Mouse (Mus musculus) brain, embryonic 14.5 days (tissue): ENCODE data around the gene Mettl7a1. TPM values are rescaled to one million over a fixed set of nuclear protein-coding genes. Genes with fewer than 3 reads are reported as not detected.
"Not testable (repeated sequence)": the region's sequence is repeated elsewhere in the genome, so short reads cannot be mapped to it uniquely, and the experiment has no call there.

Source experiments
- DNase-seq: peaks from one replicate; pipeline ENCODE4 v3.0.0-alpha.2; 2011; ENCODE audit warnings: low read depth
- CTCF ChIP-seq: fragments of 200-500 bp; IDR thresholded peaks from 2 replicates; pipeline ENCODE4 v1.5.1; 2012; ENCODE audit warnings: inconsistent platforms, mild to moderate bottlenecking, moderate library complexity, borderline replicate concordance; ENCODE audit not compliant: insufficient read depth, insufficient read length; ENCODE audit errors: extremely low read depth
- POLR2A ChIP-seq: fragments of 200-500 bp; IDR thresholded peaks from 2 replicates; pipeline ENCODE4 v1.6.1; 2012; ENCODE audit warnings: mild to moderate bottlenecking, inconsistent platforms, borderline replicate concordance; ENCODE audit not compliant: poor library complexity, insufficient read depth, insufficient read length, severe bottlenecking; ENCODE audit errors: extremely low read depth
- polyA plus RNA-seq: library from polyadenylated mRNA; depleted of rRNA; stranded (reverse); fragments of >200 nt; gene quantifications from 2 replicates; pipeline ENCODE4 v1.2.3, GENCODE M21; 2012

Gene Mettl7a1
- polyA plus RNA-seq, 1 experiment, result 12.7 TPM

DNA sequence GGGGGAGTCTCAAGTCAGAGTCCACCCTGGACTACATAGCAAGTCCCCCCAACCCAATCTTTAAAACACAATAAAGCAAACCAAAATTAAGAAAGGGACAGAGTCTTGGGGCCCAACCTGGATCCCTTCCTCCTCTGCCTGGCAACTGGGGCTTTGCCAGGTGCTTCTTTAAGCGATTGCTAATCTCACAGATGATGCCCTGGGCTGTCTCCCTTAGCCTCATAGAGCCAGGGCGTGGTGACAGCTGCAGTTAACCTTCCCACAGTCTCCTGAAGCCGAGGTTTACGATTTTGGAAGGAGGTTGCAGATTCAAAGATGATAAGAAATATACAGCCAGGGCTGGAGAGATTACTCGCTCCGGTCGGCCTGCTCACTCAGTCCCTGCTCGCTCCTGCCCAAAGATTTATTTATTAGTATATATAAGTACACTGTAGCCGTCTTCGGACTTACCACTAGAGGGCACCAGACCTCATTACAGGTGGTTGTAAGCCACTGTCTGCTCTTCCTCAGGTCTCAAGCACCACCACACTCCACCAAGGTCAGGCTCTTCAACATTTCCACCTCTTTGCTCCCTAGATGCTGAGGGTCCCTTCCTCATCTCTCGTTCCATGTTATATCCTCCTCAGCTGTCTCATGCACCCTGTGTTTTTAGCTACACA, 3.6 kb downstream of the Mettl7a1 start:
- peak; percentile 31; the same call in 1 of the 2 replicates for TF ChIP-seq CTCF
- DNase-seq, result peak; percentile 86

DNA sequence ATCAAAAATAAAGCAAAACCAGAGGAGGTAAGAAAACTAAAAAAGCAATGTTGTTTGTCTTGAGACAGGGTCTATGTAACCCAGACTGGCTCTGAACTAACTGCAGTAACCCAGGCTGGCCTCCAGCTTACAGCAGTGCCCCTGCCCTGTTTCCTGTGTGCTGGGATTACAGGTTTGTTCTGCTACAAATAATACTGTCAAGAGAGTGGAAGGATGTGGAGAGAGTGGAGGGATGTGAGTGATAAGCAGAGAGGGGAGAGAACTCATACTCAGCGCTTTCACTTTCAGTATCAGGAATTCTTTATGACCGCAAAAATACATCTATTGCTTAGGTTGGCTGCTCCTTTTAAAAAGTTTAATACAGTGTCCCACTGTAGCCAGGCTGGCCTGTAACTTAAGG, 8.4 kb downstream of the Mettl7a1 start:
- no peak for DNase-seq

DNA sequence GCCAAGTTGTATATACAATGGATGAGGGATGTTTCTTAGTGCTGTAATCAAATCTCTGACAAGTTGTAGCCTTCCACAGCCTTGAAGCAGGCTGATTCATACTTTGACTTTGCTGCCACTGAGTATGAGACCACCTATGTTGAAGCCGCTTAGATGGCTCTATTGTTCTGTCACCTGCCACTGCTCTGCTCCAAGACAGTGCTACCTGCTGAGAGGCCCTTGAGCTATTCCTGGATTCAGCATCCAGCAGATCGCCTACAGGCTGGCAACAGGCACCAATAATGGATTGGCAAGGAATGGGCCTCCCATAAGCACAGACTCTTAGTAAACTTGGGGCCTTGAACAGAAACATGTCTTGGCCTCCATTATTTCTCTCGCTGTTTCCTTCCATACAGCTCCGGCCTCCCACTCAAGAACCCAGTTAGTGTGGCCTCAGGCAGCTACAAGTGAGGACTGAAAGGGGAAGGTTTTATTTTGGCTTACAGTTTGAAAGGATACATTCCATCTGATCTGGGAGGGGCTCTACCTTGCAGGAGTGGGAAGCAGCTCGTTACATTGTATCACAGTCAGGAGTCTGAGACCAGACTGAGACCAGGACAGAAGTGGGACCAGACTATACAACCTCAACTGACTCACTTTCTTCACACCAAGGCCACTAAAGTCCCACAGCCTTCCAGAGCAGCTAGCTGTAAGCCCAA, 10.7 kb downstream of the Mettl7a1 start:
- no peak for TF ChIP-seq POLR2A
- TF ChIP-seq CTCF, result no peak
- DNase-seq, result no peak

More for the DNA sequence above, 8.4 kb downstream of the Mettl7a1 start:
- TF ChIP-seq CTCF, result no peak

DNA sequence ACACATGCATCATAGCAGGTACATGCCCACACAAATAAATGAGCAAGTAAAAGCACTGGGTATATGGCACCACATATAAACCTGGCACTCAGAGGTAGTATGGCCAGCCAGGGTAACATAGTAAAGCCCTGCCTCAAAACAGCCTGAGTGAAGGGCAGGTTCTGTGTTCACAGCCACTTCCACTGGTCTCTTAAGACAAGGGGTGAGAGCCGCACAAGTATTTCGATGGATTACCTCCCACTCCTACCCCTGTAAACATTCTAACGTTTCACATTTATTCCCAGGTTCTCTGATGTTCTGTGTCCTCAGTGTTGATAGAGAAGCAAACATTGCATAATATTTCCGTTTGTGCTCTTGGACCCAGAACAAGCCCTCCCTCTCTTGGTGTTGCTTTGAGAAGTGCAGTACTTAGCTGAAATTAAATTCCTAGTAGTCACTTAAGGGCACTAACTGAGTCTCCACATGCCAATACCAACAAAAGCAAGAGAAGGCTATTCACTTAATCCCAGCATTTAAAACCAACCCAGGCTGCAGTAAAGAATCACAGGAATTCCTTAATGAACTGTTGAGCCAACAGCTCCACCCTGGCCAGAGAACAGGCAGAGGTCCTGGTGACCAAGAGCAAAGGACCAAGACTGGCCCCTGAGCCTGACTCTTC, 14.2 kb downstream of the Mettl7a1 start:
- not testable (repeated sequence) for DNase-seq

DNA sequence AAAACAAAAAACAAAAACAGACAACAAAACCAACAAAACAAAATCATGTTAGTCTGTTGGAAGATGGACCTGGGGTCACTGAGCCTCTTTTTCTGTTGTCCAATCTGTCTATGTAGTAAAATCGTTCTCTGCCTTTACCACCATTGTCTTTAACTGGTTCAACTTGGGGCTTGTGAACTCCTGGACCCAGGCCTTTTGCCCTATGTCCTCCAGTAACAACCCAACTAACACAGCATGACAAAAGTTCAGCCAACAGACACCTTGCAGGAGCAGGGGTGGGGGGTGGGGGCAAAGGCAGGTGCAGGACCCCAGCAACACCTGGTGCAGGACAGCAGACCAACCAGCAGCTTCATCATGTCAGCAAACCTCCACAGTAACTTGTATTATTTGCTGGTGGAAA, 15.9 kb downstream of the Mettl7a1 start:
- no peak for DNase-seq
- TF ChIP-seq POLR2A, result no peak
- no peak for TF ChIP-seq CTCF

DNA sequence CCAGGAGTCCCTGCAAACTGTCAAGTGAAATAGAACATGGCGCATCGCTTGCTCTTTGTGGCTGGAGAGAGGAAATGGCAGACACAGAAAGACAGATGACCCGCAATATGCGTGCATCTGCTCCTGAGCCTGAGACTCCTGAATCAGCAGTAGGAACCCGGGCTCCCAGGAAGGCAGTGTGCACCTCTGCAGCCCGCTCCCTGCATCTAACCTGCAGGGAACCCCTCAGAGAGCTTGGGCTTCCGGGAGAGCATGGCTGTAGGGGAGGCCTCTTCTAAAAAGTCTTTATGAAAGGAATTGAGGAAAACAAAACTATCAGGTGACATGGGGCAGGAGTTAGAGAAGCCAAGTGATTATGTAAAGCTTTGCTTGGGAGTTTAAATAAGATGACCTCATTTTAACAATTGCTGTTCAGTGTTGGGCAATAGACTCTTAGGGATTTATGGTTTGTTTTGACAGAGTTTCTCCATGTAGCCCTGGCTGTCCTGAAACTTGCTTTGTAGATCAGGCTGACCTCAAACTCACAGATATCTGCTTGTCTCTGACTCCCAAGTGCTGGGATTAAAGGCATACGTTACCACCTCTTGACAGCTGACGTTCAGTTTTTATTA, 16.5 kb downstream of the Mettl7a1 start:
- DNase-seq, result no peak
- no peak for TF ChIP-seq POLR2A
- TF ChIP-seq CTCF, result no peak

DNA sequence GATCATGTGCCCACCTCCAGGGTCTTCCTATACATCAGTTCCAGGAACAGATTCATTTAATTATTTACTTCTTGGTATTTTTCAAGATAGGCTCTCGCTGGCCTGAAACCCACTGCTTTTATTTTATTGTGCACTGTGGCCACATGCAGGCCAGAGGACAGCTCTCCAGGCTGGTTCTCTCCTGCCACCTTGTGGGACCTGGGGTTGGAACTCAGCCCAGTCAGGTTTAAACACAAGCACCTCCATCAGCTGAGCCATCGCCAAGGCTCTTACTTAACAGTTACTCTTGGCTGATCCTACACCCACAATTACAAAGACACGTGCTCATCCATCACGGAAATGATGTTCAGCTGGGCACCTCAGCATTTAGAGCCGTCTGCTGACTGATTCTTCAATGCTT, 17.2 kb downstream of the Mettl7a1 start:
- no peak for TF ChIP-seq POLR2A
- TF ChIP-seq CTCF, result peak; percentile 35; the same call in 1 of the 2 replicates
- peak; percentile 21 for DNase-seq

DNA sequence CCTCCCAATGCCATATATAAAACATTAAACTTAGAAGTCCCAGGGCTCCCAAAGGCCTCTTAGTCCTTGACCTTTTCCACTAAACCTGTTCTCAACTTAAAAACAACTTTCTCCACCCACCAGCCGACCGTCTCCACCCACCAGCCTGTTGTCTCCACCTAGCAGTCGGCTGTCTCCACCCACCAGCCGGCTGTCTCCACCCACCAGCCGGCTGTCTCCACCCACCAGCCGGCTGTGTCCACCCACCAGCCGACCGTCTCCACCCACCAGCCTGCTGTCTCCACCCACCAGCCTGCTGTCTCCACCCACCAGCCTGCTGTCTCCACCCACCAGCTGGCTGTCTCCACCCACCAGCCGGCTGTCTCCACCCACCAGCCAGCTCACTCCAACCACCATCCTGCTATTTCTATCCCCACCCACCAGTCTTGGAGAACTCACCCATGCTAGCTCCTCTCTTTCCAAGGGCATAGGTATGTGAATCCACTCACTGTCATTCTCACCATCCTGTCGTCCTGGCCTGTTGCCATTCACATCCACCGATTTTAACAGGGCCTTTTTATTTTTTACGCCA, 20.2 kb downstream of the Mettl7a1 start:
- TF ChIP-seq POLR2A (no peak), CTCF (no peak)
- no peak for DNase-seq

DNA sequence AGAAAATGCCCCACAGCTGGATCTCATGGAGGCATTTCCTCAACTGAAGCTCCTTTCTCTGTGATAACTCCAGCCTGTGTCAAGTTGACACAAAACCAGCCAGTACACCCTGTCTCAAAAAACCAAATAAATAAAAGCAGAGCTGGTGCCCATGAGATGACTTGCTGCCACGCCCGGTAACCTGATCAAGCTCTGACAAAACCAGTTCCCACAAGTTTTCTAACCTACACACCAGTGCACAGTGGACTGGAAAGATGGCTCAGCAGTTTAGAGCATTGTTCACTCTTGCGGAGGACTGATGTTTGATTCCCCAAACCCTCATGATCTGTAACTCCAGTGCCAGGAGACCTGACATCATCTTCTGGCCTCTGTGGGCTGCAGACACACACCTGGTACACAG, 21.3 kb downstream of the Mettl7a1 start:
- no peak for DNase-seq
- no peak for TF ChIP-seq POLR2A
- no peak for TF ChIP-seq CTCF

DNA sequence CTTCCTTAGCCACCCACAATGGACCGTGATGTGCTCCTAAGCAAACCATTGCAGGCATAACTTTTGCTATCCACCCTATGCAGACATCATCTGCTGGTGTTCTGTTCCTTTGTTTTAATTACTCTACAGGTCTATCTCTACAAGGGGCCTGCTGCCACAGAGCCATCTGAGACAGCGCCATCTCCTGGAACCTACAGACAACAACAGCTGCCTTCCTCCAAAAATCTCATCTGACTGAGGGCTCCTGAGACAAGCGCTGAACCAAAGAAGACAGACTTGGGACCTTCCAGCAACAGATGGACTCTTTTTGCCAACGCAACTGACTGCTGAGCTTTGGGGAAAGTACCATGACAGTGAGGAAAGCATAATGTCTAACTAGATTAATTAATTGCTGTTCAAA, 24.1 kb downstream of the Mettl7a1 start:
- DNase-seq, result not testable (repeated sequence)

DNA sequence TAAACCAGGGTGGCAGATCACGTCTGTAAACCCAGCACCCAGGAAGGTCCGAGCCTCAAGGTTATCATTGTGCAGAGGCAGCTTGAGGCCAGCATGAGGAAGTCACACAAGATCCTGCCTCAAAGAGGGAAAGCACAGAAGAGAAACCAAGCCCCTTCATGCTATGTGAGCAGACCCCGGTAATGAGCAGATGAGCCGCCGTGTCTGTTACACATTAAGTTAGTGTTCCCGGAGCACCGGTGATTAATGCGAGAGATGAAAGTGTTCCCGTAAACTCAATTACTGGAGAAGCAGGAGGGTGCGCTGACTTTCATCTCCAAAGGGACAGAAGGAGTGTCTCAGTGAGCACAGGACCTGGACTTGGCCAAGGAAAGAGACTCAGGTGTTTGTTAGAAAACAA, 25.4 kb downstream of the Mettl7a1 start:
- not testable (repeated sequence) for DNase-seq

DNA sequence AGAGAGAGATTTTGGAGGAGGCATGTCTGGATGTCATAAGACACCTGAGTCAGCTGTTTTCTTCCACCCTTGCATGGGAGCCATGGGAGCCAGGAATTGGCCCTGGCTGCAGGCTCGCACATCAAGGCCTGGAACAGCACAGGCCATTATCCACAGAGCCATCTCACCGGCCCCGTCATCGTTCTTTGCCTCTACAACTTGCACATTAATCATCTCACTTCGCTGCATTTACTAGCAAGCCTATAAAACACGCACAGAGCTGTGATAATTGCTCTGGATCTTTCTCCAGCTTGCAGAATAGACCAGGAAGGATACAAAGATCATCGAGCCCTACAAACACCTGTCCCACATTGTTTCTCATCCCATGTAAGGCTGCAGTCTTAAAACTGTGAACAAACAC, 26.8 kb downstream of the Mettl7a1 start:
- DNase-seq, result no peak
- TF ChIP-seq POLR2A (no peak), CTCF (no peak)

DNA sequence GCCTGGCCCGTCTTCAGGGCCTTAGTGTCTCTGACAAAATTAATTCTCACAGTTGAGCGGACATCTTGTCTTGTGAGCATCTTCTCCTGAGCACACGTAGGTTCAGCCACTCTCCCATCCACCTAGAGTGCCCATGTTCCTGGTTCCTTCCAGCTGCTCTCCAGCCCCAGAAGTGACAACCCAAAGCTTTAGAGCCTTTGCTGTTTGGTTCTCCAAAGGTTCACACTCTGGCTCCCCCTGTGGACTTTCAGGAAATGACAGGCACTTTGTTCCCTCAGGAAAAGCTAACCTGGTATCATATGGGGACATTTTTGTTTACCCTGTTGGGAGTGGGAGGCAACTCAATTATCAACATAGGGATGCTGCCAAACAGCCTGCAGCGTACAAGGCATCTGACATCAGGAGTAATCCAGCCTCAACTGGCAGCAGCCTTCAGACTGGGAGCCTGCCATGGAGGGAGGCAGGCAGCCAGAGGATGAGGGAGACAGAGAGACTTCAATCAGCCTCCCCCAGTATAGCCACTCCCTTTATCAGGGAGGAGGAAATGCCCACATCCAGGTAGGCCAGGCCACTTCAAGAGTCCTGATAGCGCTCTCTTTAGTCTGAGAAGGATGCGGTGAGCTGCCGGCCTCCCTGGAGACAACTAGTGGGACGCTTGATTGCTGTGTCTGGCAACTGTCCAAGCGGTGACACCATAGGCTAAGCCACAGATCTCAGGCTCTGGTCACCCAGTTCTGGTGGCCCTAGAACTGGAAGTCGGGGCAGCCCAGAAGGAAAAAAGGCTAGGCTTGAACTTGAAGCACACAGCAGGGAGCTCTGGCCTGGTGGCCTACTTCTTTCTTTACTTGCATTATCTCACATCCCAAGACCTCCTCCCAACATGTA, 28.4 kb downstream of the Mettl7a1 start:
- not testable (repeated sequence) for DNase-seq
